Mouse (Mus musculus): ENCODE measurements at regions not wholly inside any gene's neighbourhood (a gene's known extent, or its start where the extent isn't known, plus 50 kb on each side); places are given as distances from the start of the nearest gene placed in this dataset.

- no peak for TF ChIP-seq ZC3H11A (IDR thresholded peaks at IDR 0.05; ENCODE audit: borderline replicate concordance, low read depth, low read length)
- no peak for TF ChIP-seq HCFC1 (IDR thresholded peaks at IDR 0.05; ENCODE audit: borderline replicate concordance, insufficient read depth, low read length)
- TF ChIP-seq CHD2 (IDR thresholded peaks at IDR 0.05; ENCODE audit: low read depth, low read length), result no peak
Measured at GRCm38 (mm10) chr1:60659041-60659440, 57.6 kb upstream of the Cd28 start.
